Mouse (Mus musculus) left cerebral cortex, postnatal 10 days (tissue): ENCODE results near the gene 1700029H14Rik. TPM values are rescaled to one million over a fixed set of nuclear protein-coding genes. Genes with fewer than 3 reads are reported as not detected.
A peak's percentile ranks its signal among the peaks of the same experiment; 100 is the strongest.

Experiments used
- DNase-seq, 2 experiments: peaks; one replicate each; pipeline ENCODE4 v3.0.0; 2021 to 2022; ENCODE audit warnings: low spot score in 2 of 2, mixed read lengths in 1 of 2; ENCODE audit errors: extremely low spot score in 1 of 2
- intact Hi-C: fragments of 180-260 bp; cut with DNase I; formaldehyde crosslinking; loops from one replicate; pipeline ENCODE4 v1.15.1; 2025
- total RNA-seq, 2 experiments: library from RNA; stranded (reverse); gene quantifications; 2 replicates each; pipeline ENCODE4 v1.2.3; 2021

The 1700029H14Rik gene
- total RNA-seq, result under 1 TPM in 1 of 2 experiments, not detected in 1; 0.34 TPM

GRCm38 (mm10) chr8:13562118-13562517 lies at the start of gene 1700029H14Rik:
1700029H14Rik (minus strand) TSS chr8:13562461.
- intact Hi-C loops, result no loop called here
- peak in 1 of 2 experiments; percentile 83 for DNase-seq

- intact Hi-C loops, result no loop called here
- no peak for DNase-seq
Measured at GRCm38 (mm10) chr8:13611702-13612101, 49.4 kb upstream of the 1700029H14Rik start.

GRCm38 (mm10) chr8:13609971-13610370 lies 47.7 kb upstream of the 1700029H14Rik start:
- DNase-seq, result no peak
- intact Hi-C loops, result no loop called here

GRCm38 (mm10) chr8:13608946-13609345 lies 46.7 kb upstream of the 1700029H14Rik start:
- intact Hi-C loops, result no loop called here

GRCm38 (mm10) chr8:13605920-13606480 lies 43.7 kb upstream of the 1700029H14Rik start:
- no peak for DNase-seq
- intact Hi-C loops, result no loop called here

More at GRCm38 (mm10) chr8:13608946-13609345, 46.7 kb upstream of the 1700029H14Rik start:
- DNase-seq, result no peak

- DNase-seq, result peak in 1 of 2 experiments; percentile 52
- intact Hi-C loops, result loop anchor here (5.0 kb wide), 1 partner anchor 75 kb away; the partner anchor contains the start of gene Rasa3
Measured at GRCm38 (mm10) chr8:13602621-13603020, 40.4 kb upstream of the 1700029H14Rik start.

GRCm38 (mm10) chr8:13601166-13601565 lies 38.9 kb upstream of the 1700029H14Rik start:
- no peak for DNase-seq
- intact Hi-C loops, result loop anchor here (5.0 kb wide), 1 partner anchor 76 kb away; the partner anchor contains the start of gene Rasa3

GRCm38 (mm10) chr8:13600716-13601115 lies 38.5 kb upstream of the 1700029H14Rik start:
- intact Hi-C loops, result loop anchor here (5.0 kb wide), 1 partner anchor 77 kb away; the partner anchor contains the start of gene Rasa3

GRCm38 (mm10) chr8:13600204-13600603 lies 37.9 kb upstream of the 1700029H14Rik start:
- DNase-seq, result peak in 1 of 2 experiments; percentile 43
- intact Hi-C loops, result loop anchor here (5.0 kb wide), 1 partner anchor 77 kb away; the partner anchor contains the start of gene Rasa3

More at GRCm38 (mm10) chr8:13600716-13601115, 38.5 kb upstream of the 1700029H14Rik start:
- DNase-seq, result no peak

GRCm38 (mm10) chr8:13597777-13598176 lies 35.5 kb upstream of the 1700029H14Rik start:
- DNase-seq, result no peak
- intact Hi-C loops, result no loop called here

- DNase-seq, result no peak
- intact Hi-C loops, result no loop called here
Measured at GRCm38 (mm10) chr8:13595861-13596260, 33.6 kb upstream of the 1700029H14Rik start.

GRCm38 (mm10) chr8:13594884-13595323 lies 32.6 kb upstream of the 1700029H14Rik start:
- intact Hi-C loops, result no loop called here
- no peak for DNase-seq

GRCm38 (mm10) chr8:13593340-13593739 lies 31.1 kb upstream of the 1700029H14Rik start:
- intact Hi-C loops, result no loop called here
- no peak for DNase-seq

- DNase-seq, result no peak
- intact Hi-C loops, result no loop called here
Measured at GRCm38 (mm10) chr8:13591246-13591645, 29.0 kb upstream of the 1700029H14Rik start.

- intact Hi-C loops, result no loop called here
- no peak for DNase-seq
Measured at GRCm38 (mm10) chr8:13589071-13589470, 26.8 kb upstream of the 1700029H14Rik start.

- no peak for DNase-seq
- intact Hi-C loops, result no loop called here
Measured at GRCm38 (mm10) chr8:13584652-13585051, 22.4 kb upstream of the 1700029H14Rik start.

- intact Hi-C loops, result no loop called here
- DNase-seq, result no peak
Measured at GRCm38 (mm10) chr8:13577869-13578268, 15.6 kb upstream of the 1700029H14Rik start.

GRCm38 (mm10) chr8:13571999-13572398 lies 9.7 kb upstream of the 1700029H14Rik start:
- intact Hi-C loops, result no loop called here
- no peak for DNase-seq

- intact Hi-C loops, result no loop called here
- no peak for DNase-seq
Measured at GRCm38 (mm10) chr8:13557526-13557925, 4.7 kb downstream of the 1700029H14Rik start.

- intact Hi-C loops, result loop anchor here (2.0 to 5.0 kb wide), 2 partner anchors 126 to 201 kb away; partner anchors contain the start of gene Rasa3
- peak in 1 of 2 experiments; percentile 19 for DNase-seq
Measured at GRCm38 (mm10) chr8:13551574-13551830, 10.8 kb downstream of the 1700029H14Rik start.
